Mouse (Mus musculus) ES-E14 (cell line): ENCODE results near the gene Cog4.

Experiments used
- CHD2 ChIP-seq: IDR thresholded peaks from 2 replicates; pipeline ENCODE4 v1.6.1; 2014; ENCODE audit warnings: mild to moderate bottlenecking, low read depth, low read length, inconsistent platforms
- HCFC1 ChIP-seq: IDR thresholded peaks from 2 replicates; pipeline ENCODE4 v1.6.1; 2012; ENCODE audit warnings: low read length, inconsistent platforms, borderline replicate concordance; ENCODE audit not compliant: insufficient read depth
- MAFK ChIP-seq: IDR thresholded peaks from 2 replicates; pipeline ENCODE4 v1.6.1; 2014; ENCODE audit warnings: mild to moderate bottlenecking, low read depth, low read length, inconsistent platforms; ENCODE audit not compliant: insufficient read depth
- ZNF384 ChIP-seq: IDR thresholded peaks from 2 replicates; pipeline ENCODE4 v1.6.1; 2012; ENCODE audit warnings: low read depth, low read length, inconsistent platforms

GRCm38 (mm10) chr8:110888860-110889259 lies 42.5 kb downstream of the Cog4 start:
- TF ChIP-seq MAFK = no peak
- TF ChIP-seq CHD2 = no peak
- no peak for TF ChIP-seq ZNF384
- no peak for TF ChIP-seq HCFC1
